Mouse (Mus musculus): ENCODE measurements around the gene Nox1.

Nox1 gene

GRCm38 (mm10) chrX:134128549-134128948 lies 93.2 kb downstream of the Nox1 start:
- DNase-seq (ENCODE audit: extremely low spot score), result no peak

GRCm38 (mm10) chrX:134116417-134116816 lies 105.3 kb downstream of the Nox1 start:
- no peak for DNase-seq (ENCODE audit: extremely low spot score)

- no peak for DNase-seq (ENCODE audit: extremely low spot score)
These were observed 110.0 kb downstream of the Nox1 start for GRCm38 (mm10) chrX:134111767-134112166.

GRCm38 (mm10) chrX:134102641-134103040 lies 119.1 kb downstream of the Nox1 start:
- no peak for DNase-seq (ENCODE audit: extremely low spot score)

GRCm38 (mm10) chrX:134085453-134085852 lies 136.3 kb downstream of the Nox1 start:
- DNase-seq (ENCODE audit: extremely low spot score), result no peak

GRCm38 (mm10) chrX:134059764-134060163 lies 162.0 kb downstream of the Nox1 start:
- peak; percentile 6 for DNase-seq (ENCODE audit: extremely low spot score)

- peak; percentile 86 for DNase-seq (ENCODE audit: extremely low spot score)
These were observed 162.6 kb downstream of the Nox1 start, which contains the start of gene Cstf2 for GRCm38 (mm10) chrX:134058987-134059712. Gene Cstf2 (plus strand): TSS chrX:134059187.

- no peak for DNase-seq (ENCODE audit: extremely low spot score)
These were observed 163.5 kb downstream of the Nox1 start for GRCm38 (mm10) chrX:134058040-134058875.

- DNase-seq (ENCODE audit: extremely low spot score), result no peak
These were observed 164.9 kb downstream of the Nox1 start for GRCm38 (mm10) chrX:134056897-134057296.

GRCm38 (mm10) chrX:134048994-134049393 lies 172.8 kb downstream of the Nox1 start:
- DNase-seq (ENCODE audit: extremely low spot score), result no peak

Measured in embryo, embryonic 9.5 days (tissue).